Mouse (Mus musculus): Measurements from ENCODE around the gene Ncor1. TPM values are rescaled to one million over a fixed set of nuclear protein-coding genes. Genes with fewer than 3 reads are reported as not detected.

Ncor1 gene
- polyA plus RNA-seq, 1 experiment from 2014 or later = 156 TPM

DNA sequence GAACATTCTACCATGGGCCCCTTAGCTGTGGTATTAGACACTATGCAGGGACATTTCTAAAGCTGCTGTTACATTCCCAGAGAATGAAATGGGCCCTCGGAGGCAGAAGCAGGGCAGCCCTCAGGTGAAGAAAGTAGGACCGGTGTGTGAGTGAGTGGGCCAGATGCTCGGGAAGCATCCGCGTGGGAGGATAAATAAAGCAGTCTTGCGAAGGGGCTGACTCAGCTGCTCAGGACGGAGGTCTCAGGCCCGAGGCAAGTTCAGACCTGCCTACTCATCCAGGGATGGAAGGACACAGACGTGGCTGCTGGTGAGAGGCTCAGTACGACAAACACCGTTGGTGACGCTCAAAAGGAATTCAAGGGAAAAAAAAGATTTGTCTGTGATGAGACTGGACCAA, 189.2 kb downstream of the Ncor1 start:
- no peak for DNase-seq (ENCODE audit: low read depth, low spot score)
- H3K27me3 ChIP-seq = no peaks in the 10 kb centered on the region
- CTCF ChIA-PET = no interaction called here
- in situ Hi-C loops (cut with MboI; ENCODE audit: low pct_unique_long_range_greater_than_20kb) = loop anchor here (10.0 kb wide), 1 partner anchor 324 kb away; no protein-coding TSS in a partner anchor
- TF ChIP-seq CTCF (IDR thresholded peaks at IDR 0.05) = no peak
- ATAC-seq = no peak
- POLR2A ChIA-PET = no interaction called here

DNA sequence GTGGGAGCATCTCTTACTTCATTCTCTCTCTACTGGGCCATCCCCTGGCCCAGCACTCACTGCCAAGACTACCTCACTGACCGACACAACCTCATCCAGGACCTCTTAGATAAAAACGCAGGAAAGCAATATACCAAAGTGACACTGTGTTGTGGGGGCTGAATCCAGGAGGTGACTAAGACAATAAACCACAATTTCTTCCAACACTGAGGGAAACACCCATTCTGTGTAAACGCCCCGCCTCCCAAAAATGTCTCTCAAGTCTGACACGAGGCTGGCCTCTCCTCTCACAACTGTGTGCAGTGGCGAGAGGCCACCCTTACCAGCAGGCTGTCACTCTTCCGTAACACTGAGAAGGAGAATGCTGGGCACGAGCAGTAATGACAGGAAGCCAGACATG, 190.0 kb downstream of the Ncor1 start:
- TF ChIP-seq CTCF (IDR thresholded peaks at IDR 0.05) = no peak
- no peaks in the 10 kb centered on the region for H3K27me3 ChIP-seq
- CTCF ChIA-PET = no interaction called here
- POLR2A ChIA-PET = no interaction called here
- DNase-seq (ENCODE audit: low read depth, low spot score) (no peak), ATAC-seq (no peak)
- in situ Hi-C loops (cut with MboI; ENCODE audit: low pct_unique_long_range_greater_than_20kb) = loop anchor here (10.0 kb wide), 1 partner anchor 324 kb away; no protein-coding TSS in a partner anchor

DNA sequence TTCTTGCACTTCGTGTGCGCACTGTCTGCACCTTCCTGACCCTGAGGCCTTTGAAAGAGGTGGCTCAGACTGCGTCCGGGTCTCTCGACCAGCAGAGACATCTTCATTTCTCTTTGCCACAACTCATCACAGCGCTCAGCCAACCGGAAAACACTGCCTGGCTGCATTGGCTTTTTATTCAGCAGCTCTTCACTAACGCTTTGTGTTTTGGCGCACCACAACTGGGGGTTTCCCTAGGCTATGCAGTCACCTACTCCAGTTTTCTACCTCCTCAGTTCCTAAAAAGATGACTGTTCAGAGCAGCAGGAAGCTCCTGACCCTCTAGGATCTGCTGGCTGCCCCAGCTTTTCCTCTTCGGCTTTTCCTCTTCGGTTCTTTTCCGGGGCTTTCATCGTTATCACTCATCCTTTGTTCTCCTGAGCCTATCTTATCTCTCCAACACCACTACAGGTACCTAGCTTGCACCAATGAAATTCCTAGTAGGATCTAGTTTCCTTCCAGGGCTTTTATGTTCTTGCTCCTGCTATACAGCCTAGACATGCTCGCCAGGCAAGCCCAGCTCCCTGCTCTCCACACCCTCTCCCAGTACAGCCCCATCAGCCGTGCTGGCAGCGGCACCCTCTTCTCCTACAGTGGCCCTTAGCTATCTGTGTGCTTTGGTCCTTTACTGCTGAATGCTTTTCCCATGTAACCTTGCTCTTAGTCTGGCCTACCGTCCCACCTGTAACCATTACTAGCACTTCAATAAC, 191.7 kb downstream of the Ncor1 start:
- ChIA-PET CTCF (interaction anchor here (0.8 to 1.5 kb wide), 3 partner anchors 8 to 219 kb away, joined by 4 to 5 read pairs (median 4); no protein-coding TSS in a partner anchor), POLR2A (interaction anchor here (0.6 kb wide), 1 partner anchor 111 kb away, joined by 3 read pairs; no protein-coding TSS in a partner anchor)
- ATAC-seq (no peak), DNase-seq (ENCODE audit: low read depth, low spot score) (no peak)
- in situ Hi-C loops (cut with MboI; ENCODE audit: low pct_unique_long_range_greater_than_20kb) = loop anchor here (10.0 kb wide), 1 partner anchor 322 kb away; no protein-coding TSS in a partner anchor
- TF ChIP-seq CTCF (IDR thresholded peaks at IDR 0.05) = no peak
- H3K27me3 ChIP-seq = no peaks in the 10 kb centered on the region

Other genes starting within 250 kb of the Ncor1 start
- gene Adora2b, start 209.6 kb downstream of the Ncor1 start, polyA plus RNA-seq (2021) = 0.41 TPM
- gene Zswim7, start 177.2 kb downstream of the Ncor1 start, polyA plus RNA-seq (2021) = 24.8 TPM
- gene Ttc19, start 177.1 kb downstream of the Ncor1 start, polyA plus RNA-seq (2021) = 25.7 TPM
- 6.5 TPM for gene Pigl, start 81 bp downstream of the Ncor1 start, polyA plus RNA-seq (2021)
- 24.5 TPM for gene Cenpv, start 80.7 kb upstream of the Ncor1 start, polyA plus RNA-seq (2021)
- 624 TPM for gene Ubb, start 92.6 kb upstream of the Ncor1 start, polyA plus RNA-seq (2021)
- gene Trpv2, start 115.9 kb upstream of the Ncor1 start, polyA plus RNA-seq (2021) = 0.04 TPM
- 6.2 TPM for gene Lrrc75a, start 190.0 kb upstream of the Ncor1 start, polyA plus RNA-seq (2021)
- 55.6 TPM for gene Mmgt2, start 190.1 kb upstream of the Ncor1 start, polyA plus RNA-seq (2021)

All from Patski (cell line).